In the genomic region with DNA sequence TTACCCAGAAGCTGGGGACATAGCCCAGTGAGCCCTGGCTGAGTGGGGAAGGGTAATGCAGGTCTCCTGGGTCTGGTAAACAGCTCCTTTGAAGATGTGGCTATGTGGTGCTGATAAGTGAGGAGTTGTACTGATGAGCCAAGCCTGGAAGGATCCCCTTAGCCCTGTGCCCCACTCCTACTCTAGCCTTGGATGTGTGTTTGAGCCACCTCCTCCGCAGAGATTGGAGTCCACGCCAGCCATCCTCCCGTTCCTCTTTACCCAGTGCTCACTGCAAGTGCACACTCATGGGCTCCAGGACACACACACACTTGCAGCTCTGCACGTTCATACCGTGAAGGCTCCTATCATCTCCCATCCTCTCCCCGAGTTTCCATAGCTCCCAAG, we compare ENCODE assay signal across 9 mouse cellular contexts. TPM values are rescaled to one million over a fixed set of nuclear protein-coding genes. Genes with fewer than 3 reads are reported as not detected.
DNase-seq lines count a peak whose midpoint lies in the region; ATAC-seq and TF ChIP-seq lines count a peak whose summit lies in the region.
"Had no signal": no experiment of that assay in that cellular context is flagged by ENCODE, and none has a peak within 500 bp of the region (broad histone marks: within the 10 kb centered on the region; RNA-seq: fewer than 3 reads in every experiment).

No protein-coding gene starts in this region.

- no peak for TF ChIP-seq CTCF in olfactory bulb, adult 2 months (IDR thresholded peaks at IDR 0.05; ENCODE audit: insufficient read depth, low read depth, low read length)

- peaks cover 84% of the 10 kb centered on the region for H3K4me1 ChIP-seq in liver, embryonic 11.5 days (replicated peaks; ENCODE audit: control insufficient read depth, insufficient read depth, low read length)
- H3K4me1 ChIP-seq in forebrain, embryonic 15.5 days: peaks cover 81% of the 10 kb centered on the region
- H3K4me1 ChIP-seq in limb, embryonic 10.5 days: peaks cover 88% of the 10 kb centered on the region
- peaks cover 80% of the 10 kb centered on the region for H3K4me1 ChIP-seq in olfactory bulb, adult 2 months (ENCODE audit: control insufficient read depth, insufficient read depth, low read length)

- WGBS in liver, embryonic 11.5 days: 55% methylated on average over 6 of the region's 6 CpGs
- 43% methylated on average over 6 of the region's 6 CpGs for WGBS in forebrain, embryonic 15.5 days
- 80% methylated on average over 6 of the region's 6 CpGs for WGBS in limb, embryonic 10.5 days
- 25% methylated on average over 6 of the region's 6 CpGs for WGBS in olfactory bulb, adult 2 months

- peaks cover 4% of the 10 kb centered on the region; the same call in 1 of the 2 replicates for H3K36me3 ChIP-seq in liver, embryonic 11.5 days (ENCODE audit: control insufficient read depth, insufficient read depth, low read length)
- H3K36me3 ChIP-seq in forebrain, embryonic 15.5 days: 0 out of 2 replicates have a peak, but pooled peaks cover 4% of the 10 kb centered on the region
- no peaks in the 10 kb centered on the region for H3K36me3 ChIP-seq in limb, embryonic 10.5 days

- H3K27ac ChIP-seq in liver, embryonic 11.5 days (ENCODE audit: low read depth, low read length): no peak overlapping the region
- peak overlapping the region; percentile 96 for H3K27ac ChIP-seq in forebrain, embryonic 15.5 days (replicated peaks)
- peak overlapping the region; percentile 43; the same call in 1 of the 2 replicates for H3K27ac ChIP-seq in limb, embryonic 10.5 days
- peak overlapping the region; percentile 88 for H3K27ac ChIP-seq in olfactory bulb, adult 2 months (ENCODE audit: insufficient read depth, low read depth, low read length)

- H3K4me3 ChIP-seq in liver, embryonic 11.5 days (ENCODE audit: low read depth, low read length): no peak overlapping the region
- peak overlapping the region; percentile 57 for H3K4me3 ChIP-seq in forebrain, embryonic 15.5 days
- H3K4me3 ChIP-seq in limb, embryonic 10.5 days: no peak overlapping the region
- H3K4me3 ChIP-seq in olfactory bulb, adult 2 months (ENCODE audit: insufficient read depth, low read depth, low read length): no peak overlapping the region; the same call in 1 of the 2 replicates

- TF ChIP-seq POLR2A in olfactory bulb, adult 2 months (IDR thresholded peaks at IDR 0.05; ENCODE audit: insufficient read depth, low read depth, low read length): no peak

- no peak for DNase-seq in liver, embryonic 11.5 days (ENCODE audit: low spot score)
- DNase-seq in liver: no peak
- no peak for DNase-seq in limb, embryonic 10.5 days (ENCODE audit: low spot score)
- no peak for DNase-seq in spleen, postnatal 36 days (ENCODE audit: low spot score in 2 of 2)
- DNase-seq in spleen, postnatal 10 days (ENCODE audit: low spot score in 2 of 2): no peak
- DNase-seq: cerebellum, postnatal 36 days had no signal

- no peaks in the 10 kb centered on the region for H3K9me3 ChIP-seq in liver, embryonic 11.5 days (ENCODE audit: control insufficient read depth, low read length)
- no peaks in the 10 kb centered on the region for H3K9me3 ChIP-seq in forebrain, embryonic 15.5 days
- no peaks in the 10 kb centered on the region for H3K9me3 ChIP-seq in limb, embryonic 10.5 days (replicated peaks)

- no peak for ATAC-seq in liver, embryonic 11.5 days (replicated peaks; ENCODE audit: low FRiP score)
- ATAC-seq in forebrain, embryonic 15.5 days (replicated peaks): no peak
- no peak for ATAC-seq in activated CD4-positive, CD25-positive, alpha-beta regulatory T cell, adult 4 months

- no peaks in the 10 kb centered on the region for H3K27me3 ChIP-seq in liver, embryonic 11.5 days (replicated peaks; ENCODE audit: control insufficient read depth, insufficient read depth, low read length)
- no peaks in the 10 kb centered on the region for H3K27me3 ChIP-seq in forebrain, embryonic 15.5 days
- peaks cover 6% of the 10 kb centered on the region; the same call in 1 of the 2 replicates for H3K27me3 ChIP-seq in limb, embryonic 10.5 days (ENCODE audit: low read depth, poor library complexity, severe bottlenecking)

- H3K9ac ChIP-seq in liver, embryonic 11.5 days (ENCODE audit: low read depth, low read length): no peak overlapping the region
- H3K9ac ChIP-seq in forebrain, embryonic 15.5 days (replicated peaks): peak overlapping the region; percentile 84

- peak overlapping the region; percentile 21 for H3K4me2 ChIP-seq in liver, embryonic 11.5 days
- H3K4me2 ChIP-seq in forebrain, embryonic 15.5 days (replicated peaks): peak overlapping the region; percentile 67

RNA-seq across cellular contexts. Expression of gene Adgrg3, which starts 19.6 kb away (rescaled TPM):
- polyA plus RNA-seq in liver, embryonic 11.5 days (2014; fragmentation: Nextera tagmentation; extraction: Ambion mirVana): 11.8 and 11.9 TPM in 2 replicates
- 1.0 and 1.2 TPM in 2 replicates for polyA plus RNA-seq in forebrain, embryonic 15.5 days (2015; fragmentation: Nextera tagmentation; extraction: Ambion mirVana)
- 3.4 and 4.2 TPM in 2 replicates for polyA plus RNA-seq in limb, embryonic 10.5 days (2016; fragmentation: Nextera tagmentation; extraction: Ambion mirVana)
- not detected in 2 replicates for polyA plus RNA-seq in olfactory bulb, adult 2 months (2012; ENCODE audit: insufficient read depth, insufficient read length, low replicate concordance, missing spikeins)
- polyA plus RNA-seq in activated CD4-positive, CD25-positive, alpha-beta regulatory T cell, adult 4 months (2017; shearing (Covaris generic)): under 1 TPM; 0.21 to 0.41 TPM

RNA-seq across cellular contexts. Expression of gene Adgrg1, which starts 23.3 kb away (rescaled TPM):
- 125 and 137 TPM in 2 replicates for polyA plus RNA-seq in liver, embryonic 11.5 days (2014; fragmentation: Nextera tagmentation; extraction: Ambion mirVana)
- 135 and 140 TPM in 2 replicates for polyA plus RNA-seq in forebrain, embryonic 15.5 days (2015; fragmentation: Nextera tagmentation; extraction: Ambion mirVana)
- 7.0 and 11.6 TPM in 2 replicates for polyA plus RNA-seq in limb, embryonic 10.5 days (2016; fragmentation: Nextera tagmentation; extraction: Ambion mirVana)
- polyA plus RNA-seq in olfactory bulb, adult 2 months (2012; ENCODE audit: insufficient read depth, insufficient read length, low replicate concordance, missing spikeins): not detected in 2 replicates
- 1 to 10 TPM; 1.8 to 2.8 TPM for polyA plus RNA-seq in activated CD4-positive, CD25-positive, alpha-beta regulatory T cell, adult 4 months (2017; shearing (Covaris generic))

RNA-seq across cellular contexts. Expression of gene Drc7, which starts 57.1 kb away (rescaled TPM):
- 0.26 TPM in 1 of 2 replicates, not detected in the other for polyA plus RNA-seq in liver, embryonic 11.5 days (2014; fragmentation: Nextera tagmentation; extraction: Ambion mirVana)
- 0.96 and 1.4 TPM in 2 replicates for polyA plus RNA-seq in forebrain, embryonic 15.5 days (2015; fragmentation: Nextera tagmentation; extraction: Ambion mirVana)
- 0.23 TPM in 2 replicates for polyA plus RNA-seq in limb, embryonic 10.5 days (2016; fragmentation: Nextera tagmentation; extraction: Ambion mirVana)
- polyA plus RNA-seq in olfactory bulb, adult 2 months (2012; ENCODE audit: insufficient read depth, insufficient read length, low replicate concordance, missing spikeins): not detected in 2 replicates
- not detected for polyA plus RNA-seq in activated CD4-positive, CD25-positive, alpha-beta regulatory T cell, adult 4 months (2017; shearing (Covaris generic))

Comparison
In these comparisons a context has a peak if more than half of its experiments do, and no peak if none do; other contexts are left out.
1. RNA of gene Adgrg1, which starts 23.3 kb away (polyA plus RNA-seq): not detected in olfactory bulb, adult 2 months, 135 to 140 TPM in forebrain, embryonic 15.5 days and 125 to 137 TPM in liver, embryonic 11.5 days; 7.0 to 11.6 TPM in limb, embryonic 10.5 days and 1.8 to 2.8 TPM in activated CD4-positive, CD25-positive, alpha-beta regulatory T cell, adult 4 months; every median in the first group is over 10 times any median in the second.